Mouse (Mus musculus): ENCODE measurements around the gene Rtl9.

Rtl9 gene

DNA sequence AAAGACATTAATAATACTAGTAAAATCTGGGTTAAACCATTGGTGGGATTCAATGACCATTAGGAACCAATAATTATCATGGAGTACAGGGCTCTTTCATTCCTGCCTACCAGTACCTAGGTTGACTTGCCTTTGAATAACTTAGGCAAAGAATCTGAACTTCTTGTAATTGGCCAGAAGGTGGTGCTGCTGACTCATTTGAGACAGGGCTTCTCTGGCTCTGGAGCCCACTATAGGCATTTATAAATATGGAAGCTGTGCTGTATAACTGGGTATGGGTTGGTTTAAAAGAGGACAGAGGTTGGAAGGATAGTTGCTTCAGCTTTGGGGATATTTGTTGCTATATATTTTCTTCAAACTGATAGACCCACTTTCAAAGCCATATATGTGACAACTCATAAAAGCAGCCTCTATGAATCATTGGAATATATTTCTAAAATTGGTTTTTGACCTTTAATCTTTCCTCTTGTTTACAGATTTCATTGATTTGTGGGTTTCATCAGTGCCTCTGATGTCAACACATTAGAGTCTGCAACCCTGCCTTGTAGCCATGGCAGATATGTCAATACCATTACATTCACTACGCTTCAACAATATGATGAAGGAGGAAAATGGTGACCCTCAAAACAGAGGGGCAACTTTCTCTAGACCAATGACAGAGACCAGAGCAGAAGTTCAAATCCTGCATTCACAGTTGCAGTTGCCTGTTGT is at the start of gene Rtl9:
TSS of gene Rtl9 (plus strand) at position 551 of the 711 bp plus-strand sequence.
- DNase-seq (ENCODE audit: low spot score) = peak; percentile 62

DNA sequence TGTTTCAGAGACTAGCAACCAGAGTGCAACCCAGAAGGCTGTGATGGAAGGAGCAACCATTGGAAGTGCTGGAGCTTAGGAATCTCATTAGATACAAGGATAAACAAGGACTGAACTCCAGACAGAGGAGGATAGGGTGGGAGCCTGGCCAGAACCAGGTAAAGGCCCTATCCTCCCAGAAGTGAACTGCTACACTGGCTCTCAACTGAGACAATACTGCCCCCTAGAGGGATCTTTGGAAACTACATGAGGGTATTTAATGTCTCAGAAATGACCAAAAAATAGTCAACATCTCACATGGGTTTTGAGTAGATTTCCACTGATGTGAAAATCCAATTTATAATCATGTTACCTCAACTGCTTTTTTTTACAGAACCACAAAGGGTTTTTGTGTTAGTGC is 47.9 kb upstream of the Rtl9 start:
- peak; percentile 68 for DNase-seq (ENCODE audit: low spot score)

DNA sequence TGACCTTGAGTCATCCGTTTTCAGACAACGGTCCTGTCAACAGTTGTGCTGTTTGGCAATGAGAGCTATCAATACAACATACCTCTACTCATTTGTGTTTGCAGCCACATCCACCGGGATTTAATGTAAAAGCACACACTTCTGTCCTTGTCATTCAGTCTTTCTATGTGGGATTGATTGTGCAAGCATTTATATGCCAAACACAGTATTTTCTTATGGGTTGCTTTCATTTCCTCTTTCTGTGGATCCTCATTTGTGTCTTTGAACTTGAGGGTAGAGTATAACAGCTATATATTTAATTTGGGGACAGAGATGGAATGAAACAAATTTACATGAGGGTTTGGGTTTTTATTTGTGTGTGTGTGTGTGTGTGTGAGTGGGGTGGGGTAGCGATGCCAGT is 47.5 kb upstream of the Rtl9 start:
- DNase-seq (ENCODE audit: low spot score) = no peak

DNA sequence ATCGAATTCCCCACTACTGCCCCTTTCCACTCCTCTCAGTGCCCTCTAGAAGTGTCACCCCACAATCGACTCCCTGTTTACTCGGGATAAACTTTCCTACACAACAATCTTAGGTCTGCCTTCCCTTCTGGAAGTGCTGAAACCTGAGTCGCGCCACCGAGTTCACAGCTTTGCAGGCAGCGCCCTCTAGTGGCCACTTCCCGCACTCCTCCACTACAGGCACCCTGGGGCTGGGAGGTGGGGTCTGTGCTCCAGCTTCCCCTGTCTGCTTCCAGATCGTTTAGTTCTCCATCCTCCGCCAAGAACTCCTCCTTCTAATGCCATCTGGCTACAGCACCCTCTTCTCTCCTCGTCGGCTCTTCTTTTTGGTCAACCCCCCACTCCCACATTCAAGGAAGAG is 40.6 kb upstream of the Rtl9 start:
- DNase-seq (ENCODE audit: low spot score) = peak; percentile 70

DNA sequence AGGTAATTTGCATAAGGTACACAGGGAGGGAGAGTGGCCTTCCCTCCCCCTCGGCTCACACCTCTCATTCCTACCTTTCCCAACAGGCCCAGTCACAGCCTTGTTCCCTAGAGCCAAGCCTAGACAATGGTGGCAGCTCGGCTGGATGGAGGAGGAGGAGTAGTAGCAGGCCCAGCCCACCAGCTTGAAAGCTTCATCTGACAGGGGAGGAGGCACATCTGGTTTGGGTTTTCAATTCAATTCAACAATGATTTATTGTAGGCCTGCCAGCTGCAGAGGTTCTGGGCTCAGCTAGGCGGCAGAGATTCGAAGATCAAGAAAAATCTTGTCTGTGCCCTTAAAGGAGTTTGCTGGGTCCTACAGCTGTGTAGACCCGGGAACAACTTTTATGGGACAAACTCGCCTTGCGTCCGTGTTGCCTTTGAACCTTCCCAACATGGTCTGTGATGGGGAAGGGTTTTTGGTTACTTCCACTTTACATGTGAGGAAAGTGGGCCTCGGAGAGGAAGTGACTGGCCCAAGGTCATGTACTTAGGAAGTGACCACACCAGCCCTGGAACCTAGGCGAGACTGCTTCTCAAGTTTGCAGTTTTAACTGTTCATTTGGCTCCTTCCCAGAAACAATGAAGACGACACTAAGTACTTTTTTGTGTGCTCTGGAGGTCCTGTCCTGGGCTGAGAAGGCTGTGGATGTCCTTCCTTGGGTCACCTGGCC is 36.6 kb upstream of the Rtl9 start:
- DNase-seq (ENCODE audit: low spot score) = no peak

DNA sequence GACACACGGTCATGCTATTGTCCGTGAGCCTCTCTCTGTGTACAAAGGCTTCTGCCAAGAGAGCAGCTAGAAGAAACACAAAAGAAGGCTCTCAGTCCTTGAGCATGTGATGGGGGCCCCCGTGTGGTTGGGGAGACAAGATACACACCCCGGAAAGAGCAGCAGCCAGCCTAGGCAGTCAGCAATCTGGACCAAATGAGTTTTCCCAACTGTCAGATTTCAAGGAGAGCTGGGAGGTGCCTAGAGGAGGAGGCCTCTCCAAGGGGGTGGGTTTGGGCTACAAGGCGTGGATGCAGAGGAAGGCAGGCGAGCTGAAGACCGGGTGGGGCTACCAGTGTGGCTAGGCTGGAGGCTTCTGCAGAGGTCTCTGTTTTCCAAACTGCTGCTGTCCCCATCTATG is 35.6 kb upstream of the Rtl9 start:
- no peak for DNase-seq (ENCODE audit: low spot score)

DNA sequence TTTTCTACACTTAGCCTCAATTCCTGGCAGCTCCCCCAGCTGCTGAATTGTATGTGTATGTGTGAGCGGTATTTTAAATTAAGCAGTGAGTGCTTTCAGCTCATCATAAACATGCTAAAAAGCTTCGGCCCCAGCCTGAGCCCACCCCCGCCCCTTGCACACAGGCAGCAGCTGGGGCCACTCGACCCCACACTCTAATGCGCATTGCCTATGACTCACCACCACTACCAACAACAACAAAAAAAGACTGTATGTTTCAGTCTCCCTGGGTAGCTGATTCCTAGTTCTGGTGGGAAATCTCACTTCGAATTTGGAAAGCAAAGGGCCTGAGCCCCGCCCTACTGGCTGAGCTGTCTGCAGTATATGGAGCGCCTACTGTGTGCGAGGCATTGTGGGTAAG is 35.1 kb upstream of the Rtl9 start:
- DNase-seq (ENCODE audit: low spot score) = no peak

DNA sequence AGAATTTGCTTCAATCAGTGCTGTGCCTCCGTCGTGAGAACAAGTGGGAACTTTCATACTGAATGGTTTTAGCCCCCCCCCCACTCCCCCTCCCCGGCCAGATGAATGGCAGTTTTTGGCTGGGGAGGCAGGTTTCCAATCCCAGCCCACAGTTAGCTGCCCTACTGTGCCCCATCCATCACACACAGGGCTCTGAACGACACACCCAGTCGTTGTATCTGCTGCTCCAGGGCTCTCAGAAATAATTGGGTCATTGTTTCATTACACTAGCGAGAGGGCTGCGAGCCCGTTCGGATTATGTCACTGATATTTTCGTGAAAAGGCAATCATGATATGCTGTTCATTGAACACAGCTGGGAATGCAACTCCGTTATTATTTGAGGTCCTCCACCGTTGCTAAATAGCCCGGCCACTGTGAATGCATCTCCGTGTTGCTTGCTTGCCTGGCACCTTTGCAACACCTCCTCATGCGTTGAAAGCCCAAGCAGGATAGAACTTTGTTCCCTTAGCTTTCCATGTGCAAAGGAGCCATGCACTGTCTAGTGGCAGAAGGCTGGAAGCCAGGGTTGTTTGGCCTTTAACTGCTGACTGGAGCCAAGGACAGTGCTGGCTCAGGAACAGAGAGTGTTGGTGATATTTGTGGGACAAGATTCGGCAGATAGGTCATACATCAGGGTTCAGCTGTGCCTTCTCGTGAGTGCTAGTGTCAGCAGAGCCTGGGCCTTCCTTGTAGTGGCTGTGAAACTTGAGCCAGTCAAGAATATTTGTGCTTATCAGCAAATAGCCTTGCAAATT is 32.9 kb upstream of the Rtl9 start:
- peak; percentile 29 for DNase-seq (ENCODE audit: low spot score)

DNA sequence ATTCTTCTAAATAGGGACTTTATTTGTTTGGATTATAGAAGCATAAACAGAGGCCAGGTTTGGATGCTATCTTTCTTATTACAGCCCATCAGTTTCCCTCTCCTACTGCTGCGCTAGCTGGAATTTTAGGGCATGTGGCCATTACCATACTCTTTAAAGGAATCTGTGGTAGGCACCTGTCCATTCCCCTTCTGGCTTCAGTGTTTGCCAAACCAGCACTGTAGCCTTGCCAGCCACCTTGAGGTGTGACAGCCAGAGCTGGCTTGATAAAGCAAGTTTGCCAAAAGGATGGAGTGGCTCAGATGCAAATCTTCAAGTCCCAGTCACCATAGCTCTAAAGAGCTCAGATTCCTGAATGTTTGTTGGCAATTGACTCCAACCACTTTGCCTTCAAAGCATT is 32.3 kb upstream of the Rtl9 start:
- DNase-seq (ENCODE audit: low spot score) = no peak

DNA sequence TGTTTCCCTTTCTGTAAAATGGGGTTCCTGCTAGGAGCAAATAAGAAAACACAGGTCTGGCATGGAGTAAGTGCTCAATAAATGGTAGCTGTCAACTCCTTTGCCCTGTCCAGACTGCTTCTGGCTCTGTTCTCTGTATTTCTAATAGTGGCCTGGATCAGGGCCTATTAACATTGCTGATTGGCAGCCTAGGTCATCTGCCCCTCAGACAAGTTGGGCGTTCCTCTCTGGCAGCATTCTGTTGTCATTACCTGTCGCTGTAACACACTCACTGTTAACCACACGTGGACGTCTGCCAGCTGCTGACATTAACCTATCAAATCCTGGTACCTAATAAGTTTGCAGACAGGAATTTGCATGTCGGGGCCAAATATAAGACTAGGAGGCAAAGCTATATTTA is 31.8 kb upstream of the Rtl9 start:
- peak; percentile 7 for DNase-seq (ENCODE audit: low spot score)

DNA sequence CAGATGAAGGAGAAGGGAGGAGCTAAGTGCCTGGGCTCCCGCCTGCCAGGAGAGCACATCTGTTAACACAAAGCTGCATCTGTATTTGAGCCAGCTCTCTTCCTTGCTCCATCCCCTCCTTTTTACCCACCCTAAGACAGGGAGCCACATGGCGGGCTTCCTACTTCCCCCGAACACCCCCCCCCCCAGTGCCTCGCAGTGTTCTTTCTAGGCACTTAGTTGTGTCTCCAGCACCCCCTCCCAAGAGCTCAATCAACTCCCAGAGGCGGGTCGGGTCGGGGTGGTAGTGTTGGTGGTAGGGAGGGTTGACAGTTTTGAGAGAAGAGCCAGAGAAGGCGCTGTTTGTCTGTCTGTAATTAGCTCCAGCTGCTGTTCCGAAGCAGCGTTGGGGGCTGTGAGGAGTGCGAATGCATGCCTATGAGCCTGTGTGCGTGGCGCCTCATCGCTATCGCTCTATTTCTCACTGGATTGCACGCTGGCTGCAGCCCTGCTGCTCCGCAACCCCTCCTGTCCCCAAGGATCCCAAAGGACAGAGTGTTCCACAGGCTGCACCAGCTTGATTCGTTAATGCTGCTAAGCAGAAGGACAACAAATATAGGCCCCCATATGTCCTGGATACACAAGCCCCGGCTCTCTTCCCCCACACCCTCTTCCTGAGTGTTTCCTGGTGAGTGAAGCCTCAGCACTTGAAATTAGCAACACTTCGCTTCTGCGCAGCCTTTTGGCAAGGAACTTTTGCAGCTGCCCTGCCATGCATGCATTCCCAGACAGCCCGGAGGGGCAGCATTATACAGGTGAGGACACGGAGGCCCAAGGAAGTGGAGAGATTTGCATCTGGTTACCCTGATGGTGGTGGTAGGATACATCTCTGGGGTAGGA is 18.7 kb upstream of the Rtl9 start:
- no peak for DNase-seq (ENCODE audit: low spot score)

DNA sequence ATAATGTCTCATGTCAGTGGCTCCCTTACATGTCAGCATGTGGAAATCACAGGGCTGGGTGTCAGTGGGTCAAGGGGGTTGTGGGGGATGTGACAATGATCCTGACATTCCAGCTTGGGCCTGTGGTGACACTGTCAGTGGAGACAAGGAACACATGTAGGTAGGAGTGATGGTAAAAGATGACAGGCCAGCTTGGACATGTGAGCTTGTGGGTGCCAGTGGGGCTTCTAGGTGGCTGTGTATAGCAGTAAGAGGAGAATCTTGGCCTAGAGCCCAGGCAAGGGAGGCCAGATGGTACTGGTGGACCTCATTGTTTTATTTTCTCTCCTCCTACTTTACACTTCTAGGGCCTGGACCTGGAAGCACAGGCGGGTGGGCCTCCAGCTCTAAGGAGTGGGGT is 16.7 kb upstream of the Rtl9 start:
- no peak for DNase-seq (ENCODE audit: low spot score)

DNA sequence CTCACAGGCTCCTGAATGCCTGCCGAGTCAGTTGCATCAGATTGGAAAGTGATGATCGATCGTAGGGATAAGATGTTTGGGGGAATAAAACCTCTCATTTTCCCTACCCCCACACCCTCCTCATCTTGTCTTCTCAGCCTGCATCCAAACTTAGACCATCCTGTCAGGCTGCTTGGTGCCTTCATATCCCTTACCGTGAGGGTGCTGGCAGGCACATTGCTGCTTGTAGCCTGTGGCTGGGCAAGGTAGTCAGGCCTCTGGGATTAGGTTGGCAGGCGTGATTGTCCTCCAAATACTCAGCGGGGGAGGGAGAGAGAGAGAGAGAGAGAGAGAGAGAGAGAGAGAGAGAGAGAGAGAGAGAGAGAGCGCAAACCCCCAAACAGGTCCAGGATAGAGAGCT is 11.2 kb upstream of the Rtl9 start:
- no peak for DNase-seq (ENCODE audit: low spot score)

DNA sequence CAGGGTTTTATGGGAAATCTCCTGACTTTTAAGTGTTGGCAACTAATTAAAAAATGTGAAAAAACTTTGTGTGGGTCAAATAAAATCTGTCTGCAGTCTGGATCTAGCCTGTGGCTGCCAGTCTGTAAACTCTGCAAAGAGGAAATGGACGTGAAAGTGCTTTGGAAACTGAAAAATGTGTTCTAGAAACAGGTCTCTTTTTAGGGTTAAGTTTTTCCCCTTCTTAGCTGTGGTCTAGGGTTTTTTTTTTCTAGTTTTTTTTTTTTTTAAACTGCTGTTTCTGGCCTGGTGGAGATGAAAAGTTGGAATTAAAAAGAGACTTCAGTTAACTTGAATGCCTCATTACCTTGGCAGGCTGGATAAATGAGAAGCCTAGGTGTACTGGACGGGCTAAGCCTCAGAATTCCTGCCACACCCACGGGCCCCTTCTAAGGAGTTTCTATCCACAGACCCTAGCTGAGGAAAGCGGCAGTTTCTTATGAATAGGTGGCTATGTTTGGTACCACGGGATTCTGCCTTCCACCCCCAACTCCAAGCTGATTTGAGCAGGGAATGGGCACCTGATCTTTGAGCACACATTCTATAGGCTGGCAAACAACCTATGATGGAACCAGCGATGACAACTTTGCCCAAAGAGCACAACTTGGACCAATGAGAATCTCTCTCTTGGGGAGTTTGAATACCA is 8.3 kb upstream of the Rtl9 start:
- no peak for DNase-seq (ENCODE audit: low spot score)

DNA sequence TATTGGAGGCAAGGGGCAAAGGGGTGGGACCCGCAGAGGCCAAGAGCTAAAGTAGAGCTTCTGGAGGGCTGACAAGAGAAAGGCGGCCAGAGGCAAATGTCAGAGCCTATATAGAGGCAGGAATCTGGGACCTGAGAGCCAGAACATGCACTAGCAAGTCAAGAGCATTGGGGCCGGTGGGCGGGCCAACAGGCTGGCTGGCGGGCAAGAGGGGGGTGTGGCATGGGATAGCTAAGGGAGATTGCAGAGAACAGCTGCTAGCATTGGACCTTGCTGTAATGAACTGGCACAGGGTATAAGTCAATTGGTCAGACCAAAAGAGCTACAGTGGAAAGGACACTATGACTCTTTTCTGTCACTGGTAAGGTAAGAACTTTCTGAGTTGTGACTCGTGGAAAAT is 1.8 kb upstream of the Rtl9 start:
- DNase-seq (ENCODE audit: low spot score) = no peak

DNA sequence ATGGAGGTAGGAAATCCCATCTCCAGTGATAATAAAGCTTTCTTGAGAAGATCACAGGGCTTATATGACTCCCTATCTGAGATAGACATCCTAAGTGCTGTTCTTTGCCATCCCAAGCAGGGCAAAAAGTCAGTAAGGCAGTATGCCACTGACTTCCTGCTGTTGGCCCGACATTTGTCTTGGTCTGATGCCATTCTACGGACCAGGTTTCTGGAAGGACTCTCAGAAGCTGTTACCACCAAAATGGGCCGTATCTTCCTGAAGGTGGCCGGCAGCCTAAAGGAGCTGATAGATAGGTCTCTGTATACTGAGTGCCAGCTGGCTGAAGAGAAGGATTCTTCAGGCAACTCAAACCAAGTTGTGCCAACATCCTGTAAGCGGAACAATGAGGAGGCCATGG is 3.8 kb downstream of the Rtl9 start:
- DNase-seq (ENCODE audit: low spot score) = no peak

DNA sequence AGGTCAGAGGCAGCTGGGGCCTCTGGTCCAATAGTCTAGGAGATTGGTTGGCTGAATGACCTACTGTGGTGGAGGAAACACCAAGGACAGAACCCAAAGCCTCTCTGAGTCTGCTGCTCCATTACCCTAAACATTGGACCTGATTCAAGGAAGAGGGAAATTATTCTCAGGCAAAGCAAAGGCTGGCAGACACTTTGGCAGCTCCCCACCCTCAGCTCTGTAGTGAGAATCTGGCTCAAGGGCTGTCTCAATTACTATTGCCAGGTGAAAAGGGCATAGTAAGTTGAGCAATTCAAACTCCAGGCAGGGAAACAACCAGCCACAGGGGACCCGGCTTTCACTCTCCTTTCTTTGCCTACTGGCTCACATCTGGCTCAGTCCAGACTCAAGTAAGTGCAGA is 6.5 kb downstream of the Rtl9 start:
- DNase-seq (ENCODE audit: low spot score) = peak; percentile 73

DNA sequence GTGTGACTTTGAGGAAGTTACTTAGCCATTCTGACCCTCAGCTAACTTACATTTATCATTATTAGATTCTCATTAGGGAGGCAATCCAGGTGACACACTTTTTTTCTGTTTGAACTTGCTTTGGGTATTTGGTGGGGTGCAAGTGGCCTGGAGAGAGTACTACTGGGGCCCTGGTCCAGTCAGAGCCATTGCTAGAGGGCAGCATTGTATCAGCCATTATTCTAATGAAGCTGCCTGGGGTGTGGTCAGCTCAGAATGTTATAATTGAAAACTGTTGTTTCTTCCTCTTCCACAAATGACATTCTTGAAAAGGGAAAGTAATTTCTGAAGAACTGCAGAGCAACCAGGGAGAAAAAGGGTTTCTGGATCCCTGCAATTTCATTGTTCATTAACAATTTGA is 13.2 kb downstream of the Rtl9 start:
- DNase-seq (ENCODE audit: low spot score) = peak; percentile 64
